Mouse (Mus musculus) embryonic facial prominence, embryonic 10.5 days (tissue): ENCODE measurements around the gene Klc4. TPM values are rescaled to one million over a fixed set of nuclear protein-coding genes. Genes with fewer than 3 reads are reported as not detected.

Experiments
- DNase-seq: peaks from one replicate; pipeline ENCODE4 v3.0.0-alpha.2; 2017; ENCODE audit warnings: low spot score
- H3K27ac ChIP-seq: fragments of 300-500 bp; sonication (generic); replicated peaks from 2 replicates; pipeline ENCODE4 v1.5.1; 2016; ENCODE audit warnings: mild to moderate bottlenecking
- H3K27me3 ChIP-seq: fragments of 300-500 bp; sonication (generic); replicated peaks from 2 replicates; pipeline ENCODE4 v1.6.1; 2016; ENCODE audit warnings: low read depth, mild to moderate bottlenecking; ENCODE audit not compliant: poor library complexity, severe bottlenecking
- H3K36me3 ChIP-seq: fragments of 300-500 bp; sonication (generic); replicated peaks from 2 replicates; pipeline ENCODE4 v1.6.1; 2016; ENCODE audit warnings: mild to moderate bottlenecking, moderate library complexity
- H3K4me1 ChIP-seq: fragments of 300-500 bp; sonication (generic); 2 replicates; pipeline ENCODE4 v1.6.1; 2016
- H3K4me3 ChIP-seq: fragments of 300-500 bp; sonication (generic); 2 replicates; pipeline ENCODE4 v1.5.1; 2016; ENCODE audit warnings: mild to moderate bottlenecking, moderate library complexity
- H3K9me3 ChIP-seq: fragments of 300-500 bp; sonication (generic); 2 replicates; pipeline ENCODE4 v1.6.1; 2016; ENCODE audit warnings: mild to moderate bottlenecking
- WGBS: fragments of 180-500 bp; shearing (Covaris S2); methylation state at CpG from one replicate; pipeline ENCODE4 v1.1.7; 2016; 5-methylcytosine and 5-hydroxymethylcytosine counted together
- polyA plus RNA-seq: library from polyadenylated mRNA; unstranded; fragments of >200 nt; fragmentation: Nextera tagmentation; extraction: Ambion mirVana; gene quantifications from 2 replicates; pipeline ENCODE4 v1.2.1, GENCODE M21; 2016

Gene Klc4
- polyA plus RNA-seq, 1 experiment from 2014 or later: 32.0 TPM

DNA sequence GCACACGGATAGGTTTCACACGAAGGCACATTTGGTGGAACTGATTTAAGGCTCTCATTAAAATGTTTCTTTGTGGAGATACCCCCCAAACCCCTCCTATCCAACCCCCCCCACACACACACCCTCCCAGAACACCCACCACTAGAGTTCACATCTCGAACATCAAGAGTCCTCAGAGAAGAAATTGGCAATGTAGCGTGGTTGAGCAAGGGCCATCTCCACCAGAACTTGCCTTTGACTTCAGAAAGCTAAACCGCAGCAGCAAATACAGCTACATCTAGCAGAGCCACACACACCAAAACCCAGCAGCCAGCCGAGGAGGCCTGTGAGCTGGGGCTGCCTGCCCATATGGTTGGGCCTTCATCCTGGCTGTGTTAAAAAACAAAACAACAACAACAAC is 18.4 kb downstream of the Klc4 start:
- H3K4me1 ChIP-seq: peaks cover 88% of the 10 kb centered on the region
- H3K27ac ChIP-seq: peak overlapping the region; percentile 97; the same call in 1 of the 2 replicates
- no peaks in the 10 kb centered on the region for H3K9me3 ChIP-seq
- peak overlapping the region; percentile 97 for H3K4me3 ChIP-seq
- WGBS: 68% methylated on average over 6 of the region's 6 CpGs
- H3K27me3 ChIP-seq: no peaks in the 10 kb centered on the region
- DNase-seq: no peak
- H3K36me3 ChIP-seq: peaks cover 11% of the 10 kb centered on the region

DNA sequence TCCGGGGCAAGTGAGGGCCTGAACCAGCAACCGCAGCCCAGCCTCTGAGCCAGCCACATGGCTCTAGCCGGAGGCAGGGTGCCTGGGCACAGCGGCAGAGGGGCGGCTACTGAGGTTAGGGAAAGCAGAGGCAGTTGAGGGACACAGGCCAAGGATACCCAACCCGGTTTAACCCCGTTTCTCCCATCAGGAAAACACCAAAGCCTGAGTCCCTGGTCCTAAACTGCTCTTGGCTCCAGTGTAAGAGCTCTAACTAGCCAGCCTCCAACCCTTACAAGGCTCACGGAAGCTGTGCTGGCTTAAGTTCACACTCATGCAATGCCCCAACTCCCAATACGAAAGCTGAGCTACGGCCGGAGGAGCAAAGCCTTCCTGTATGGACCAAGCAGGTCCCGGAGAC is 21.2 kb downstream of the Klc4 start:
- Histone ChIP-seq H3K4me3 (peak overlapping the region; percentile 19; the same call in 1 of the 2 replicates), H3K27ac (peak overlapping the region; percentile 21), H3K4me1 (peaks cover 94% of the 10 kb centered on the region), H3K9me3 (no peaks in the 10 kb centered on the region), H3K27me3 (no peaks in the 10 kb centered on the region), H3K36me3 (peaks cover 5% of the 10 kb centered on the region; the same call in 1 of the 2 replicates)
- 65% methylated on average over 12 of the region's 12 CpGs for WGBS
- DNase-seq: no peak

DNA sequence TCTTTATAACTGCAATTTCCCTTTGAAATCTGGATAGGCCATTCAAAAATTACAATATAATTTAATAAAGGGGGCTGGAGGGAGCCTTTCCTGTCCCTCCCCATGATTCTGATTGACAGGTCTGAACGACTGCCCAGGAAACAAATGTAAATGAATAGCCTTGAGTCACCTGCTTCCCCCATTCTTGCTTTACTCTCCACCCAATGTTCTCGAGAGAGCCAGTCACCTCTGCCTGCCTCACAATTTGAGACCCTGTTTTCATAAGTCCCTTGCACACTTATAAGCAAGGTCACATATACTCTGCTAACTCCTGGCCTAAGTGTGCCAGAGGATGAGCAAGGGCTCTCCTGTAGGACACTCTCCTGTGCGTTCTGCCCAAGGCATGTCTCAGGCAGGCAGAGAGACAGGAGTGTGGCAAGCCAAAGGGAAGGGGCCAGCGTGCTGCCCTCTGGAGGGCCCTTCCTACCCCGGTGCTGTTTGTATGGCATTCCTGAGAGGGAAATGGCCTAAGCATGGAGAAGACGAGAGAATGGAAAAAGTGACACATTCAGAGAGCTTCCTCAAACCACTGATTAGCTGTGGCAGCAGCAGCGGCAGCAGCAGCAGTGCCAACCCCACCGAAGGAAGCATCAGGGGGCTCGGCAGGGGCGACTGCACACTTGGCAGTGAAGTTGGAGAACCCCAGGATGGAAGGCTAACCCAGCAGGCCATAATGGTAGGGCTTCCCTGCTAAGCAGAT is 21.8 kb downstream of the Klc4 start:
- Histone ChIP-seq H3K36me3 (peaks cover 5% of the 10 kb centered on the region; the same call in 1 of the 2 replicates), H3K27ac (peak overlapping the region; percentile 21), H3K9me3 (no peaks in the 10 kb centered on the region), H3K4me3 (peak overlapping the region; percentile 19; the same call in 1 of the 2 replicates), H3K27me3 (no peaks in the 10 kb centered on the region), H3K4me1 (peaks cover 95% of the 10 kb centered on the region)
- WGBS: 32% methylated on average over 10 of the region's 10 CpGs
- DNase-seq: no peak

DNA sequence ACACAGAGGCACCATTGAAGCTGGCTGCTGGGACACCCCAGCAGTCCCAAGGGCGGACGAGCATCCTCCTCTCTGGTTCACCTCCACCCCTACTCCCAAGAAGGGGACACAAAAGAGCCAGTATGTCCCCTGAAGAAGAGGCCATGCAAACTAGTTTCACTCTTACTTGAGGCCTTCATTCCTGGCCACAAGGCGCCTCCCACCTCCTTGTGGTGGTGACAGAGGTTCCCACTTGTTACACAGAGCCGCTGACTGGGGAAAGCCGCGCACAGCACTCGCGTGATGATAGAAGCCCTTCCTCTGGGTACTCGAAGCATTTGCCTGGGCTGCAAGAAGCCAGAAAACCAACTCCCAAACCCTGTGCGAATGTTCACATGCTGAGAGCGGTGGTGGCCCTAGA is 23.6 kb downstream of the Klc4 start:
- WGBS: 76% methylated on average over 11 of the region's 11 CpGs
- 0 out of 2 replicates have a peak overlapping the region, but pooled peaks have one; percentile 18 for H3K4me3 ChIP-seq
- DNase-seq: no peak
- H3K27me3 ChIP-seq: no peaks in the 10 kb centered on the region
- peaks cover 100% of the 10 kb centered on the region for H3K4me1 ChIP-seq
- H3K9me3 ChIP-seq: no peaks in the 10 kb centered on the region
- peak overlapping the region; percentile 70 for H3K27ac ChIP-seq
- H3K36me3 ChIP-seq: peaks cover 5% of the 10 kb centered on the region; the same call in 1 of the 2 replicates

DNA sequence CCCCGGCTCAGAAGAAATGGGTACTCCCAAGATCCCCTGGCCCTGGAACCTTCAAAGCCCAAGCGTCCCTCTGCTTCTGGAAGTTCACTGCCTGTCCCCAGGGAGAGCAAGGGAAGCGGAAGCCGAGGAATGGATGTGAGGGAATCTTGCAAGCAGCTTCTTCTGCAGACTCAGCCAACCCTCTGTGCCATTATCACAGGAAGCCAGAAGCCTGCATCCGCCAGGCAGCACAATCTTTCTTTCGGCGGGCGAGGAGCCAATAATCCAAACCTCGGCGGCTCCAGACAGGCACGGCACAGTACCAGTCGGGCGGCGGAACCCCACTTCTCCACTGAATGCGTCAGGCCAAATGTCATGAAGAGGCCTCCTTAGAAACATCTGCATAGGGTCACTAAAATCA is 24.5 kb downstream of the Klc4 start:
- Histone ChIP-seq H3K27me3 (no peaks in the 10 kb centered on the region), H3K4me1 (peaks cover 100% of the 10 kb centered on the region), H3K4me3 (no peak overlapping the region), H3K36me3 (peaks cover 5% of the 10 kb centered on the region; the same call in 1 of the 2 replicates), H3K9me3 (no peaks in the 10 kb centered on the region), H3K27ac (peak overlapping the region; percentile 10; the same call in 1 of the 2 replicates)
- no peak for DNase-seq
- 79% methylated on average over 15 of the region's 15 CpGs for WGBS

DNA sequence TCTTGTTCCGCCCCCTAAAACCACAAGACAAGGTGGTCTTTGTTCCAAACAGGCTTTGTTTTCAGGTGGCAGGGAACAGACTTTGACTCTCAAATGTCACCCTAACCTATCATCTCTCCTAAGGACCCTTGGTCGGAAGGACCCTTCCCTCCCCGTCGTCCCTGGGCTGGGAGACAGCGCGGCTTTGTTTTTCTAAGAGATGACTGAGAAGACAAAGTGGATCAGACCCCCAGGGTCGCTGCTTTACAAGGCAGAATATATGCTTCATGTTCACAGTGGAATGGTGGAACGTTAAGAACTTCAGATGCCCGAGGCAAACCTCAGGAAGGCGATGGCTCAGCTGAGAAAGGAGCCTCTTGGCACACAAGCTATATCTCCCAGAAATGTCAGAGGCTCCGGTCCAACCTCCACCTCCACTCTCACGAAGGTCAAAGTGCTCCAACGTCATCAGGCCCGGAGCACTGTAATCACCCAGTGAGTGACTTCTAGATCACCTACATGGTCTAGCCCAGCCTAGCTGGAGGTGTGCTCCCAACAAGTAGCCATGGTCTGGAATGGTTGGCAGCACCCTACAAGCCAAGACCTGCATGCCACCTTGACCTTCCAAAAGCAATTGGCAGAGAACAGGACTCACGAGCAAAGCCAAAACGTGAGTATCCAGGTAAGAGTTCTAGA is 26.0 kb downstream of the Klc4 start:
- Histone ChIP-seq H3K4me1 (peaks cover 98% of the 10 kb centered on the region), H3K36me3 (peaks cover 5% of the 10 kb centered on the region; the same call in 1 of the 2 replicates), H3K9me3 (no peaks in the 10 kb centered on the region), H3K4me3 (peak overlapping the region; percentile 47), H3K27me3 (no peaks in the 10 kb centered on the region), H3K27ac (peak overlapping the region; percentile 96)
- WGBS: 23% methylated on average over 16 of the region's 16 CpGs
- peak; percentile 42 for DNase-seq

DNA sequence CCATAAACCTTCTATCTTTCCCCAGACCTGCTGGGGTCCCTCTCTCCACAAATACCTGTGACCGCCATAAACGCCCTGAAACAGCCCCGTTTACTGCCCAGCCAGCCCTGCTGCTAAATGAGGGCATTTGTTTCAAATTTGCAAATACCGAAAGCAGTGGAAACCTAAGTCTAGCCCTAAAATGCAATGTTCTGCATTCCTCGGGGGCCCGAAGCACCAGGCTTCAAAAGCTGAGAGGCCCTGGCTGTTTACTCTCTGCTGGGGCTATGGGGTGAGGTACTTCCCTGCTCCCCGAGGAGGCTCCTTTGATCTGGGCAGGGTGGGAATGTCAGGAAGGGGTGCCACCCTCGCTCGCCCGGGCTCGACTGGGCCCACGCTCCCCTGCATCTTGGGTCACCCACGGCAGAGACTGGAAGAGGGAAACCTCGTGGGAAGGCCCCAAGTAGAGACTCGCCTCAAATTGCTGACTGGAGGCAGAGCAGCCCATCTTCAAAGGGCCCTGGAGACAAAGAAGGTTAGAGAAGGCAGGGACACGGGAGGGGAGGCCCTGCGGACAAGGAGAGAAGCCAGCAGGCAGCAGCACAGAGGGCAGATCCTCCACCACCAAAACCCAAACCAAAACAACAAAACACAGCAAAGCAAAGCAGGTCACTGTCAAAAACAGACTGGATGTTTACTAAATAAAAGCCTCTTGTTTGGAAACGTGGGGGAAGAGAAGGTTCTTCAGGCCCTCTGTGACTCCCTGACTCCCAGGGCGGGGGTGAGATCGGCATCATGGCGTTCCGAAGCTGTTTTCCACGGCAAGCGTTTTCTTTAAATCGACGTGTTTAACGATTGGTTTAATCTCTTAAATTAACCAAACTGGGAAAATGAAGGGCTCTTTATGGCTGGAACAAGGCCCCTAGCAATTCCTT is 26.8 kb downstream of the Klc4 start:
- Histone ChIP-seq H3K4me1 (peaks cover 96% of the 10 kb centered on the region), H3K27ac (peak overlapping the region; percentile 96), H3K27me3 (no peaks in the 10 kb centered on the region), H3K36me3 (peaks cover 5% of the 10 kb centered on the region; the same call in 1 of the 2 replicates), H3K9me3 (no peaks in the 10 kb centered on the region), H3K4me3 (peak overlapping the region; percentile 47)
- WGBS: 4% methylated on average over 27 of the region's 27 CpGs
- peak; percentile 67 for DNase-seq

DNA sequence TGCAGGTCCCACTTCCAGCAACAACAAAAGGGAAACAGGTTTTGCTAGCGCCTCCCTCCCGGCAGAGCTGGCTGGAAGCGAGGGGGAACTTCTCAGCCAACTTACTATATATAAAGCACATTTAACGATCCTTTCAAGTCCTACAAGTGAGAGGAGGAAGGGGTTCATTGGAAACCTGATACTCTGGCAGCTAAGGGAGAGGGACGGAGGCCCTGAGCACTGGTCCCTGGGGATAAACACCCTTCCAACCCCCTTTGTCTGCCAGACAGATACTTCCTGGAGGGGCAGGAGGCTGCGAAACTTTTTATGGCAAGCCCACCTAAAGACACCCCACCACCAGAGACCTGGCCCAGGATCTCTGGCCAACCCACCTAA is 27.4 kb downstream of the Klc4 start:
- H3K4me1 ChIP-seq: peaks cover 96% of the 10 kb centered on the region
- no peak for DNase-seq
- peak overlapping the region; percentile 47 for H3K4me3 ChIP-seq
- peaks cover 5% of the 10 kb centered on the region; the same call in 1 of the 2 replicates for H3K36me3 ChIP-seq
- 6% methylated on average over 6 of the region's 6 CpGs for WGBS
- no peaks in the 10 kb centered on the region for H3K9me3 ChIP-seq
- H3K27ac ChIP-seq: peak overlapping the region; percentile 96
- no peaks in the 10 kb centered on the region for H3K27me3 ChIP-seq

DNA sequence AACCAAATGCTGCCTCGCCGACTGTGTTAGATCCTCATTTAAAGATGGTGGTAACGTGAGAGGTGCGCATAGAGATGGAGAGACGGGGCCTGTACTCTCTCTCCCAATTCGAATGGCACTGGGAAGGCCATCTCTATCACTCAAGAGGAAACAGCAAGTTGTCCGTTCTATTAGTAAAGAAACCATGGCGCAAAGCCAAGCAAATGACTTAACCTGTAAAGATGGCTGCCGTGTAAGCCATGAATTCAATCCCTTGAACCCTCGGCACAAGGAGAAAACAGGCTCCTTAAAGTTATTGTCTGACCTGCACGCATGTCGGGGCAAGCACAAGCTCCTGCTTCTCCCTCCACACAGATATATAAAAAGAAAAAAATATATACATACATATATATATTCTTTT is 28.0 kb downstream of the Klc4 start:
- H3K27me3 ChIP-seq: no peaks in the 10 kb centered on the region
- no peaks in the 10 kb centered on the region for H3K9me3 ChIP-seq
- peak overlapping the region; percentile 96 for H3K27ac ChIP-seq
- peaks cover 96% of the 10 kb centered on the region for H3K4me1 ChIP-seq
- DNase-seq: no peak
- H3K4me3 ChIP-seq: peak overlapping the region; percentile 47
- 64% methylated on average over 12 of the region's 12 CpGs for WGBS
- peaks cover 5% of the 10 kb centered on the region; the same call in 1 of the 2 replicates for H3K36me3 ChIP-seq

DNA sequence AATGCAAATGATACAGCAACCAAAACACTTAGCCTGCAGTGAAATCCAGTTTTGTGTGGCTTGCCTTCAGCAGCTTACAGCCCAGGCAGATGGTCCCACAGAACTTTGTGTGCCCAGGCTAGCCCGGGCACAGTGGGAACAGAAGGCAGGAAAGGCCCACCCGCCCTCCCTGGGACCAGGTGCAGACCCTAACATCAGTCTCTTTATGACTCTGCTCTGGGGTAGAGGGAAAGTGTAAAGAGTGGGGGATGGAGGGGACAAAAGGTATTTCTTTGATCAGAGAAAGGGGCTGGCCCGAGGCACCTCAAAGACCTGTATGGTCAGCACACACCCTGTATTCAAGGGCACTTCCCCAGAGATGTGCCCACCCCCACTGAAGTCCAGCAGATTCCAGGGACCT is 32.6 kb downstream of the Klc4 start:
- WGBS: 58% methylated on average over 3 of the region's 3 CpGs
- no peak for DNase-seq
- Histone ChIP-seq H3K4me3 (0 out of 2 replicates have a peak overlapping the region, but pooled peaks have one; percentile 11), H3K36me3 (peaks cover 26% of the 10 kb centered on the region), H3K27ac (peak overlapping the region; percentile 55), H3K9me3 (no peaks in the 10 kb centered on the region), H3K27me3 (no peaks in the 10 kb centered on the region), H3K4me1 (peaks cover 86% of the 10 kb centered on the region)

DNA sequence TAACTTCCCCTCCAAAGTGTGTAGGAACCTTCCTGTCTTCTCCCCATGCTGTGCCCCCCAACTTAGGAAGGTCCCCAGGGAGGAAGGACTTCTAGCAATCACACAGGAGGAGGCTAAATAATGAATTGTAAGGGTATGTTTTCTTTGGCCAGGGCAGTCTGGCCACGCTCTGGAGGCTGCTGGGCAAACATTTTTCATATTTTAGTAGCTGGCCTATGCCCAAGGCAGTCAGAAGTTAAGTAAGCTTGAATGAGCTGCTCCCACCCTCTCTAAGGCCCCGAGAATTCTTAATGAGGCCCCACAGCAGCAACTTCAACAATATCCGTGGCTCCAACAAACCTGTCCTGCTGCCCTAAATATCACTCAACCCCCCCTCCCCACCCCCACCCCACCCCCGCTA is 33.0 kb downstream of the Klc4 start:
- H3K36me3 ChIP-seq: peaks cover 26% of the 10 kb centered on the region

DNA sequence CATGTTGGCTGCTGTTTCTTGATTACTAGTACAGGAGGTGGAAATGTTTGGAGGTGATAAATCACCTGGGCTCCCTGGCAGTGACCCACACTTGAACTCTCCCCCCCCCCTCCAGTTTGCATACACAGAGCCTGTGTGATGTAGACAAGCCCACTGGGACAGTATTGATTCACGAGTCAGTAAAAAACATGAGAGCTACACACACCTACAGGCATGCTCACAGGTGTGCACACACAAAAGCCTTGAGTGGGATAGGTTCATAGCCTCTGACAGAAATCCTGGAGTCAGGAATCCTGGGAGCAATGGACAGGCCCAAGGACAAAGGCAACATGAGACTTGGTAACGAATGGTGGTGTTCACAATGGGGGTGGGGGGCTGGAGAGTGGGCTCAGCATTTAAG is 33.6 kb downstream of the Klc4 start:
- H3K4me1 ChIP-seq: peaks cover 85% of the 10 kb centered on the region
- no peak for DNase-seq
- no peaks in the 10 kb centered on the region for H3K27me3 ChIP-seq
- peaks cover 26% of the 10 kb centered on the region for H3K36me3 ChIP-seq
- 71% methylated on average over 2 of the region's 2 CpGs for WGBS
- no peaks in the 10 kb centered on the region for H3K9me3 ChIP-seq
- H3K27ac ChIP-seq: peak overlapping the region; percentile 55
- no peak overlapping the region for H3K4me3 ChIP-seq

More for the DNA sequence above, 33.0 kb downstream of the Klc4 start:
- H3K27ac ChIP-seq: peak overlapping the region; percentile 55
- H3K4me3 ChIP-seq: 0 out of 2 replicates have a peak overlapping the region, but pooled peaks have one; percentile 11
- H3K4me1 ChIP-seq: peaks cover 85% of the 10 kb centered on the region
- no peaks in the 10 kb centered on the region for H3K9me3 ChIP-seq
- no peaks in the 10 kb centered on the region for H3K27me3 ChIP-seq
- 46% methylated on average over 4 of the region's 4 CpGs for WGBS
- DNase-seq: no peak
